Mouse (Mus musculus) retina, embryonic 14.5 days (tissue): ENCODE data around the gene Myt1l.

Source experiments
- DNase-seq: peaks from one replicate; pipeline ENCODE4 v3.0.0-alpha.2; 2015; ENCODE audit warnings: low spot score

Gene Myt1l

DNA sequence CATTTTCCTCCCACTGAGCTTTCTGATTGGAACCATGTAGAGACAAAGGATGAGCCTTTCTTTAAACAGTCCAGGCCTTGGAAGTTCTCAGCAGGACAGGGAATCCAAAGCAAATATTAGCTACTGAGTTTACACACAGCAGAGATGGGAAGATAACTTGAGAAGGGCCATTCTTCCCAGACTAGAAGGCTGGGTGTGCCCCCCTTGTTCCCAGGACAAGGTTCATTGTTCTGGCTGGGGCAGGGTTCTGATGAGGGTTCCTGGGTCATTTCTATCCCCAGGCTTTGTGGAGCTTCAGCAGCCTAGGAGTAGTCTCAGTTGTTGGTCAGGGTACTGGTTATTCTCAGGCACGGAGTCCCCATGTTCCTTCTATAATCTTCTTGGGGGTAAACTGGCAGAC lies 432.9 kb downstream of the Myt1l start:
- DNase-seq: no peak

DNA sequence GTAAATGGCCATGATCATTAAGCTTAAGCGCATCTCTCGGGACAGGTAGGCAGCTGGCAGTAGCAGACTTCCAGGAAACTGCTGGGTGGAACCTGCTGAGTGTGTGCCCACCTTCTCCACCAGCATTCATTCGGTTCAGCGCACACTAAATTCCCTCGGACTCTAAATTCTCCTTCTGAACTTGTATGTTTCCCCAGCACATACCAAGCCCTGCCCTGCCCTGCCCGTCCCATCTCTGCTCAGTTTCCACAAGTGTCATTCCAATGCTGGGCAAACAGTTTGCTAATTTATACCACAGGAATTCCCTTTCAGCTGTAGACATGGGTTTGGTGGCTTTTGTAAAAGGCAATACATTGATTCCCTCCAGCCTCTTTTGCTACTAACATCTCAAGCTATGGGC lies 436.8 kb downstream of the Myt1l start:
- DNase-seq: no peak

DNA sequence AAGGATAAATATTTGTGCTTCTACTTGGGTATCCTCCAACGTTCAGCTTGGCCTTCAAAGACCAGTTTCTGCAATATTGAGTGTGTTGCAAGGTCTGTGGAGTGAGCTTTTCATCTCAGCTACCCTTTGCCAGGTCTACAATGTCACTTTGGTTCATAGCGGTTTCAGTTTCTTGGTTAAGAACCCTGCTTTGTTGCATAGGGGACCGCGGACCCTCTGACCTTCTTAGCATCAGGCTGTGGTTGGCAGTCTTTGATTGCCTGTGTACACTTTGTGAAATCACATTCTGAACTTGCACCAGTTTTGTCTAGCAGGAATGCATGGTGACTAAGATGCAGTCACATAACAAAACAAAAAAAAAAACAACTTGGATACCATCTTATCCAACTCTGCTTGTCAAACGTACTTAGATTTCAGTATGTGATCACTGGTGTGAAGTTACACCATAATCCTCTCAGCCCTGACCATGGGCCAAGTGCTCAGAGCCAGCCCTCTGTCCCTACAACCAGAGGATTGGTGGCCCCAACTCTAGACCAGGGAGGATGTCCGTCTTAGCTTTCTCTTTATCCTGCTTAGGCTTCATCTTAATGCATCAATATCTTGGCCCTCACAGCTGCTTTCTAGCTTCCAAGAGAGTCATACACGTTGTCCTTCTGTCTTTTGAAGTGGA lies 443.7 kb downstream of the Myt1l start:
- no peak for DNase-seq

DNA sequence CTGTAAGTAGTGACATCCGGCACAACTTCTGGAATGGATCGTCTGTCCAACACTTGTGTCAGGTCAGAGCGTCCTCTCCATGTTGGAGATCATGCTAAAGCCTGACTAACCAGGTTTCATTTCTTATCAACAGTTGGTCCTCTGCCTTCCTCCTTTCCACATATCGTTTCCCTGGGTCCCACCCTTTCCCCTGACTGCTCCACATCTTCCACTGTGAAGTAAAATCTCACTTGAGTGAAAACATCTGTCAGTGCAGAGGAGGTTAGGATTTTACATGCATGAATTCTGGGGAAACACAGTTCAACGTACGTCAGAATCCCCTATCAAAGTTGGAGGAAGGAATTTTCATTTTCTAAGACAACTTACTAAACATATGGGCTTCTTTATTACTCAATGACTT lies 444.3 kb downstream of the Myt1l start:
- no peak for DNase-seq
